Mouse (Mus musculus) embryonic facial prominence, embryonic 11.5 days (tissue): ENCODE measurements around the gene Map1b. TPM values are rescaled to one million over a fixed set of nuclear protein-coding genes. Genes with fewer than 3 reads are reported as not detected.

Experiments
- ATAC-seq: fragments of 200-750 bp; cut with Nextera tagmentation; replicated peaks from 2 replicates; pipeline ENCODE4 v1.8.0; 2017; ENCODE audit warnings: low read depth; ENCODE audit not compliant: insufficient number of reproducible peaks, low FRiP score, low TSS enrichment
- DNase-seq: peaks from one replicate; pipeline ENCODE4 v3.0.0-alpha.2; 2015; ENCODE audit warnings: low spot score
- H3K27ac ChIP-seq: fragments of 300-500 bp; sonication (generic); replicated peaks from 2 replicates; pipeline ENCODE4 v1.5.1; 2014; ENCODE audit warnings: mild to moderate bottlenecking, low read depth, low read length, control low read depth
- H3K27me3 ChIP-seq: fragments of 300-500 bp; sonication (generic); 2 replicates; pipeline ENCODE4 v1.6.1; 2014; ENCODE audit warnings: mild to moderate bottlenecking, low read length, moderate library complexity, mixed read lengths; ENCODE audit not compliant: control insufficient read depth, insufficient read depth
- H3K36me3 ChIP-seq: fragments of 300-500 bp; sonication (generic); replicated peaks from 2 replicates; pipeline ENCODE4 v1.6.1; 2014; ENCODE audit warnings: low read depth, mild to moderate bottlenecking, low read length, moderate library complexity, mixed read lengths; ENCODE audit not compliant: control insufficient read depth, insufficient read depth
- H3K4me1 ChIP-seq: fragments of 300-500 bp; sonication (generic); 2 replicates; pipeline ENCODE4 v1.6.1; 2014; ENCODE audit warnings: low read length, mixed read lengths; ENCODE audit not compliant: control insufficient read depth, insufficient read depth
- H3K4me2 ChIP-seq: fragments of 300-500 bp; sonication (generic); 2 replicates; pipeline ENCODE4 v1.6.1; 2014; ENCODE audit warnings: low read depth, mild to moderate bottlenecking, control low read depth, low read length, moderate library complexity
- H3K4me3 ChIP-seq: fragments of 300-500 bp; sonication (generic); 2 replicates; pipeline ENCODE4 v1.5.1; 2014; ENCODE audit warnings: low read depth, low read length, control low read depth
- H3K9ac ChIP-seq: fragments of 300-500 bp; sonication (generic); replicated peaks from 2 replicates; pipeline ENCODE4 v1.6.1; 2014; ENCODE audit warnings: mild to moderate bottlenecking, control low read depth, low read length
- H3K9me3 ChIP-seq: fragments of 300-500 bp; sonication (generic); replicated peaks from 2 replicates; pipeline ENCODE4 v1.6.1; 2016; ENCODE audit warnings: mild to moderate bottlenecking, low read length, inconsistent platforms, mixed read lengths; ENCODE audit not compliant: control insufficient read depth
- WGBS: fragments of 180-500 bp; shearing (Covaris S2); extraction: QIAGEN DNeasy Blood & Tissue Kit; methylation state at CpG from one replicate; pipeline ENCODE4 v1.1.7; 2014; 5-methylcytosine and 5-hydroxymethylcytosine counted together
- polyA plus RNA-seq: library from polyadenylated mRNA; unstranded; fragments of >200 nt; fragmentation: Nextera tagmentation; extraction: Ambion mirVana; gene quantifications from 2 replicates; pipeline ENCODE4 v1.2.1, GENCODE M21; 2014

The Map1b gene
- polyA plus RNA-seq, 1 experiment from 2014 or later: 257 TPM

DNA sequence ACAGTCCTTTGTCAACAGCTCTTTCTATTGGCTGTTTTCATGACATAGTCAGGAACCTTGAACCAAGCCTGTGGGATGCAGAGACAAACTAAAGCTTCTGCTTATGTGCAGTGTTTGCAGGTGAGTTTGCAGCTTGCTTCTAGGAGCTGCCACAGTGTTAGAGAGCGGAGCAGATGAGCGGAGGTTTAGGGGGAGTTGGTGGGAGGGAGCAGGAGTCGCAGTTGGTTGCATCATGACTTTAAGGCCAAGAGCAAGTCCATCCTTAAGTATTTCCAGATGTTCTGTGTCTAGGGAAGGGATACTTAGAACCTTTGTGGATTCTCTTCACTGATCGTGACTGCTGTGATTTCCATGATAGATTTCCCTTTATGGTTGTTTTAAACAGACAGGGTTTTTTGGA, 142.1 kb downstream of the Map1b start:
- no peak overlapping the region for H3K4me3 ChIP-seq
- H3K27ac ChIP-seq: no peak overlapping the region
- no peak overlapping the region for H3K9ac ChIP-seq
- H3K4me2 ChIP-seq: no peak overlapping the region
- no peaks in the 10 kb centered on the region for H3K9me3 ChIP-seq
- ATAC-seq: no peak
- H3K36me3 ChIP-seq: no peaks in the 10 kb centered on the region
- H3K4me1 ChIP-seq: no peaks in the 10 kb centered on the region
- peak; percentile 49 for DNase-seq
- 30% methylated on average over 4 of the region's 4 CpGs for WGBS
- no peaks in the 10 kb centered on the region for H3K27me3 ChIP-seq

DNA sequence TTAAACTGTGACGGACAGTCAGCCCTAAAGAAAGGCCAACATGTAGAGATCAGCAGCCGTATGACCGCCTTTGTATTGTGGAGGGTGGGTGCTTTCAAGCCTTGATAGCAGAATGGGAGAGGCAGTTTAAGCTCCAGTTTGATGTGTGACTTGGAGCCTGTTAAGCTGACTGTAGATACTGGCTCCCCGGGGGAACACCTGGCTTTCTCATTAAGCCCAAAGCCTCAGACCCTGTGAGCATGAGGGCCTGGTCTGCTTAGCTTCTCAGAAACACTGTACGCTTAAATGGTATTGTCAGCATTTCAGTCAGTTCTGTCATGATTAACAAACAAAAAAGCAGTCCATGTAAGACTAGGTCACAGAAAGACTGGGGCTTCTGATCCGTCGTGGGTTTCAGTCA, 142.7 kb downstream of the Map1b start:
- DNase-seq: no peak
- WGBS: 80% methylated on average over 7 of the region's 7 CpGs
- H3K27me3 ChIP-seq: no peaks in the 10 kb centered on the region
- H3K9ac ChIP-seq: no peak overlapping the region
- no peaks in the 10 kb centered on the region for H3K36me3 ChIP-seq
- H3K4me2 ChIP-seq: no peak overlapping the region
- no peak for ATAC-seq
- H3K4me3 ChIP-seq: no peak overlapping the region
- no peaks in the 10 kb centered on the region for H3K4me1 ChIP-seq
- no peaks in the 10 kb centered on the region for H3K9me3 ChIP-seq
- no peak overlapping the region for H3K27ac ChIP-seq

Other genes with a start within 250 kb of the Map1b start
- 59.1 and 65.1 TPM in 2 replicates for gene Ptcd2, start 171.8 kb downstream of the Map1b start, polyA plus RNA-seq
- 68.3 and 73.4 TPM in 2 replicates for gene Mrps27, start 171.8 kb downstream of the Map1b start, polyA plus RNA-seq